17 mouse cellular contexts compared by ENCODE assay signal in genomic region chr3:69803137-69803536, GRCm38 (mm10).
DNase-seq lines count a peak whose midpoint lies in the region; ATAC-seq lines count a peak whose summit lies in the region.
"Had no signal": no experiment of that assay in that cellular context is flagged by ENCODE, and none has a peak within 500 bp of the region (broad histone marks: within the 10 kb centered on the region; RNA-seq: fewer than 3 reads in every experiment).

No protein-coding gene starts in this region.

- DNase-seq in frontal cortex, postnatal 14 days (ENCODE audit: low spot score in 2 of 2): no peak
- peak; percentile 38 for DNase-seq in telencephalon, adult 2 months (ENCODE audit: low read depth, low spot score)
- no peak for DNase-seq in cerebellum, postnatal 36 days
- DNase-seq: adrenal gland, adult 2 months; adrenal gland, adult 8-10 months; adrenal gland, postnatal 10 days; adrenal gland, postnatal 14 days; adrenal gland, postnatal 25 days; adrenal gland, postnatal 36 days; B cell, adult 2 months; cerebellum, adult 11 months; cerebellum, adult 11-12 months; cerebellum, adult 18-20 months had no signal

- peak; percentile 86 for ATAC-seq in frontal cortex, adult (ENCODE audit: low TSS enrichment)
- ATAC-seq: activated CD4-positive, CD25-positive, alpha-beta regulatory T cell, adult 4 months; CD4-positive, CD25-positive, alpha-beta regulatory T cell, adult 4 months; Patski had no signal
